Mouse (Mus musculus): ENCODE results near the gene Ick.
"Not testable (repeated sequence)": the region's sequence is repeated elsewhere in the genome, so short reads cannot be mapped to it uniquely, and the experiment has no call there.

Gene Ick

GRCm38 (mm10) chr9:78108796-78109239 lies at the start of gene Ick, which contains the start of gene Fbxo9:
Gene Ick (plus strand): TSS chr9:78109192.
Gene Fbxo9 (minus strand): TSS chr9:78109065.
- peak; percentile 72 for DNase-seq

DNA sequence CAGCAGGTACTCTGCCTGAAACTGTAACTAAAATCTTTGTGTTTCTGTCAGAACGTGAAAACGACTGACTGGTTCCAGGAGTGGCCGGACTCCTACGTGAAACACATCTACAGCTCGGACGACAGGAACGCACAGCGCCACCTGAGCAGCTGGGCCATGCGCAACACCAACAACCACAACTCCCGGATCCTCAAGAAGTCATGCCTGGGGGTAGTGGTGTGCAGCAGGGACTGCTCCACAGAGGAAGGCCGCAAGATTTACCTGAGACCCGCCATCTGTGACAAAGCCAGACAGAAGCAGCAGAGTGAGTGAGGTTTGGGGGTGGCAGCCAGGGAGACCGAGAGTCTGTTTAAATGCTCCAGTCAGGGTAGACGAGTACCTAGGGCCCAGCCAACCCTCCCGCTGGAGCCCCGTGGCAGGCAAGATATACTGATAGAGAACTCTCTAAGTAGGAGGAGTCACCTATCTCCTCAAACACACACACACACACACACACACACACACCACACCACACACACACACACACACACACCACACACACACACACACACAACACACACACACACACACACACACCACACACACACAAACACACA lies 49.4 kb upstream of the Ick start:
- DNase-seq, result no peak

- no peak for DNase-seq
Measured at GRCm38 (mm10) chr9:78062392-78062791, 46.6 kb upstream of the Ick start.

- no peak for DNase-seq
Measured at GRCm38 (mm10) chr9:78064121-78064520, 44.9 kb upstream of the Ick start.

- DNase-seq, result no peak
Measured at GRCm38 (mm10) chr9:78070496-78070895, 38.5 kb upstream of the Ick start.

DNA sequence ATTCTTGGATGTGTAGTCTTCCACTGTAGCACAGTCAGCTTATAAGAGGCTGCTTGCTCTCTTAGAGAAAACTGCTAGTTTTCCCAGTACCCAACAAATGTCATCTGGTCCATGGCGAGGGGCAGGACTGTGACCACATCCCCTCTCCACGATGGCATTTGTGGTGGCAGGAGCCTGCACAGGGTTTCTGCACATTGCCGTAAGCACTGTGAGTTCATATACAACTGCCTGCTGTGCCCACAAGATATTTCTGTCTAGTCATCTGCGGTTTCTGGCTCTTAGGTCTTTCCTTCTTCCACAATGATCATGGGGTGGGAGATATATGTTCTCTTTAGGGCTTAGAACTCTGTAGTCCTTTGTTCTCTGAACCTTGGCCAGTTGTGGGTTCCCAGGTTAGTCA lies 37.4 kb upstream of the Ick start:
- DNase-seq, result no peak

GRCm38 (mm10) chr9:78073291-78073690 lies 35.7 kb upstream of the Ick start:
- DNase-seq, result not testable (repeated sequence)

DNA sequence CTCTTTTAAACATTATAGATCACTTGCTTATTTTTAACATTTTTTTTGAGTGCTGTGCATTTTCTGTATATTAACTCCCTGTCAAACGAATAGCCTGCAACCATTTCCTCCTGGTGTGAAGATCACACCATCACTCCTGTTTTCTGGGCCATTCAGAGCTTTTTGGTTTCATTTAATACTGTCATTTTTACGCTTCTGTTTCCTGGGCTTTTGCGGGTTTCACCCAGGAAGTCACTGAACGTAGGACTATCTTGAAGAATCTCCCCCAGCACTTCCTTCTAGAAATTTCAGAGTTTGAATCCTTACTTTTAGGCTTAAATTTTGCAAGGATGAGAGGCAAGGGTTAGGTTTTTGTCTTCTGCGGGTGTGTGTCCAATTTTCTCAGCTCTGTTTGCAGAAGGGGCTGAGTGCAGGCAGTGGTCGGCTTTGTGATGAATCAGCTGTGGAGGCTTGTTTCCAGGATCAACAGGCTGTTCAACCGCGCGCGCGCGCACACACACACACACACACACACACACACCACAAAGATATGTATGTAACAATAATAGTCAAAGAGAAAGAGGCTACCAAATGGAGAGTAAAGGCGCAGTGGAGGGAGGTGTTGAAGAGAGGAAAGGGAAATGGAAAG lies 35.2 kb upstream of the Ick start:
- DNase-seq, result no peak

- DNase-seq, result no peak
Measured at GRCm38 (mm10) chr9:78075256-78075655, 33.7 kb upstream of the Ick start.

GRCm38 (mm10) chr9:78078240-78078639 lies 30.8 kb upstream of the Ick start:
- DNase-seq, result peak; percentile 8

DNA sequence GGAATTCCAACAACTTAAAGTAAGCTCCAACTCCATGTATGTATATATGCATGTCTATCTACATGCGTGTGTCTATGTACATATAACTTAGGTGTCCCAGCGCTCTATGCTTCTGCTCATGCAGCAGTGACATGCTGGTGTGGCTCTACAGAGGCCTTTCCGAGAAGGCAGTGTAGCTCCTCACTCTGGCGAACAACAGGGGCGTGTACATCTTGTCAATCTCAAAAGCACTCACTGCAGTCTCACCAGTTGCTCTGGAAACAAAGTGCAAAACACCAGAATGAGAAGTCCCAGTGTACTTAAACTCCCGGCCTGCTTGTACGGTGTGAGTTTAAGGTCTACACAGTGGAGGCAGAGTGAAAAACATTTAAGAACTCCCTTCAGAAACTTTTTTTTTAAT lies 27.2 kb upstream of the Ick start:
- no peak for DNase-seq

GRCm38 (mm10) chr9:78084341-78084740 lies 24.7 kb upstream of the Ick start:
- no peak for DNase-seq

DNA sequence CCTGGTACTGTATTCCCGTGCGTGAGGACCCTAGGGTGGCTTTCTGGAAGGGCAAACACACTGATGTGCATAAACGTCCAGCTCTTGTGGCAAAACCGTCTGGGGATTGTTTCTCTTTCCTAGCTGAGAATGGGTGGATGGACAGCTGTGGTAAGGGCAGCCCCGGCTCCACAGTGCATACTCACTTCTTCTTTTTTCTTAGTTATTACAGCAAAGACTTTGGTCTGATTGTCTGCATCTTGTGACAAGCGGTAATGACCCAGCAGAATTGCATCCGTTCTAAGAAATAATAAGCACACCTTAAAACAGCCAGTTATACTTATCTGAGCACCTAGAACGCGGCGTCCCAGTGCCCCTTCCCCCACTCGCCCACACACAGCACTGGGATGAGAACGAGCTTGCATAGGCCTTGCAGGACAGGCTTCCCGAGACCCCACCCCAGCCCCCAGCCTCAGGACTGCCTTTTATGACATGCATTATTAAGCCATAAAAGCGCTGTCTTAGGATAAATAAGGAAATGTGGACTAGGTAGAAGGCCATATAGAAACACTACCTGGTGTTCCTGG lies 23.2 kb upstream of the Ick start:
- DNase-seq, result no peak

DNA sequence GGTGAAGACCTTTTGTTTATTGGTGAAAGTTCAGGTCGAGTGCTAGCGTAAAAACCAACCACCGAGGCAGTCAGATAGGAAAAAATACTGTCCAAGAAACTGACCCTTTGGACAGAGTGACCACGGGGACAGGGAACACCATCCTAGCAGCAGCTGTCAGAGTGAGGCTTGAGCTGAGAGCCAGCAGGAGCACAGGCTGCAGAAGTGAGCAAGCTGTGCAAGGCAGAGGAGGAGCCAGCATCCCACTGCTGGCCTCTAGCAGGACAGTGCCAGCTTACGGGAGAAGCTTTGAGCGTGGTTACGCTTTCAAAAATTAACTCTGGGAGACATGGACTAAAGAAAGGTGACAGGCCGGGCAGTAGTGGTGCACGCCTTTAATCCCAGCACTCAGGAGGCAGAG lies 21.2 kb upstream of the Ick start:
- DNase-seq, result no peak

- DNase-seq, result no peak
Measured at GRCm38 (mm10) chr9:78088521-78088920, 20.5 kb upstream of the Ick start.

DNA sequence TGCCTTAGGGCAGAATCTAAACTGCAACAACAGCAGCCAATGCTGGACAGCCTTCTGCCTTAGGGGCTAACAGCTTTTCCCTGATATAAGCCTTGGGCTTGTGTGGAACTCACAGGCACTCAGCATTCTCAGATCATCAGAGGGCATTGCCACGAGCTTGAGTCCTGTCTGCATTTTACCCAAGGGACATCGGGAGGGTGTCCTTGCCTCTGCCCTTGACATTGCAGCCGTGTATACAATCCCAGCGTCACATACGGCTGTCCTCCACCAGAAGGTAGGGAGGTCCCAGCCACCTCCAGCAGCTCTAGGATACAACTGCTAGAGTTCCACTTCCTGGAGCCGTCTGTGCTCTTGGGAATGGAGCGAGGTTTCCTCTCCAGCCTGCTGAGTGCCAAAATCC lies 20.0 kb upstream of the Ick start:
- no peak for DNase-seq

GRCm38 (mm10) chr9:78089906-78090305 lies 19.1 kb upstream of the Ick start:
- no peak for DNase-seq

DNA sequence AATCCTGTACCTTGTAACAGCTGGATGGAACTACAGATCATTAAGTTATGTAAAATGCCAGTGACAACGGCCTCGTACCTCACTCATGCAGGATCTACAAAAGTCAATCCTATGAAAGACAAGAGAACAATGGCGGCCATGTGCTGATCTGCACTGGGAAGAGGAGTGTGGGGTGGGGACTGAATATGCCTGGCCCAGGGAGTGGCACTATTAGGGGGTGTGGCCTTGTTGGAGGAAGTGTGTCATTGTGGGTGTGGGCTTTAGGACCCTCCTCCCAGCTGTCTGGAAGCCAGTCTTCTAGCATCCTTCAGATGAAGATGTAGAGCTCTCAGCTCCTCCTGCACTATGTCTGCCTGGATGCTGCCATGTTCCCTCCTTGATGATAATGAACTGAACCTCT lies 18.4 kb upstream of the Ick start:
- no peak for DNase-seq

GRCm38 (mm10) chr9:78095686-78096085 lies 13.3 kb upstream of the Ick start:
- no peak for DNase-seq

DNA sequence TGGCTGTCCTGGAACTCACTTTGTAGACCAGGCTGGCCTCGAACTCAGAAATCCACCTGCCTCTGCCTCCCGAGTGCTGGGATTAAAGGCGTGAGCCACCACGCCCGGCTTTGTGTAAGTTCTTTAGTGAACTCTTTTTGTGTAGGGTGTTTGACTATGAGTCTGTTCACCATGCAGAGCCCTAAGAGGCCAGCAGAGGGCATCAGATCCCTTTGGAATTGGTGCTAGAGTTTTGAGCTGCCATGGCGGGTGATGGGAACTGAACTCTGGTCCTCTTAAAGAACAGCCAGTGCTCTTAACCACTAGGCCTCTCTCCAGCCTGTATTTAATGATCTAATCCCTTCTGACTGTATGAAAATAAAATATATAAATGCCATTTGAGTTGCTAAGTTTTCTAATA lies 12.6 kb upstream of the Ick start:
- no peak for DNase-seq

DNA sequence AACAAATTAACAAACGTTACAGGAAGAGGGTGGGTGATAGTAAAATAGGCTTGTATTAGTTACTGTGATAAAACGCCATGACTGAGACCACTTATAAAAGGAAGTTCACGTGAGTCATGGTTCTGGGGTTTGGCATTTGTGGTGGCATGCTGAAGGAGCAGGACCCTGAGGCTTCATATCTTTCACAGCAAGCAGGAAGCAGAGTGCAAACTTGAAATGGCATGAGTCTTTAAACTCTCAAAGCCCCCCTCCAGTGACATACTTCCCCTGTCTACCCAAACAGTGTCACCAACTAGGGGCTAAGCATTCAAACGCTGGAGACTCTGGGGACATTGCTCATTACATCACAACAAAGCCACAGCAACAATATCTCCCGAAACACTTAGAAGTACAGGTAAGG lies 8.0 kb upstream of the Ick start:
- no peak for DNase-seq

DNA sequence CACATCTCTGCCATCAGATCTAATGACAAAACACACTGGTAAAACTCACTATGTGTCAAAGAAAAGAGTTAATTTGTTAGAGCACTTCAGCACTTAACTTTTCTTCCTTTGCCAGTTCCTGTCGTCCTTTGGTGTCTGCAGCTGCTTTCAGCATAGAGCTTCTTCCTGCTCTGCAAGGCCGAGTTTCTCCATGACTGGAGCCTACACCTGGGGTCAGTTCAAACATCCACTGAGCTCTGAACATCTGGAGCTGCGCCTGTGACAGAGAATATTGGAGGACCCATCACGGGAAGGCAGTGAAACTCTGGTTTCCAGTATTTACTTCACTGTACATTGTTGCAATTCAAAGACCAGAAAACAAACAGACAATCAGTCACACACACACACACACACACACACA lies 7.6 kb upstream of the Ick start:
- no peak for DNase-seq

GRCm38 (mm10) chr9:78103965-78104560 lies 4.9 kb upstream of the Ick start:
- no peak for DNase-seq

GRCm38 (mm10) chr9:78104973-78105372 lies 4.0 kb upstream of the Ick start:
- DNase-seq, result no peak
